Mouse (Mus musculus): ENCODE measurements around the gene Gck.

Gck gene

GRCm38 (mm10) chr11:5949586-5950352, at the start of gene Gck:
Gck (minus strand) TSS chr11:5950081.
- peak; percentile 8 to 33 for DNase-seq

DNA sequence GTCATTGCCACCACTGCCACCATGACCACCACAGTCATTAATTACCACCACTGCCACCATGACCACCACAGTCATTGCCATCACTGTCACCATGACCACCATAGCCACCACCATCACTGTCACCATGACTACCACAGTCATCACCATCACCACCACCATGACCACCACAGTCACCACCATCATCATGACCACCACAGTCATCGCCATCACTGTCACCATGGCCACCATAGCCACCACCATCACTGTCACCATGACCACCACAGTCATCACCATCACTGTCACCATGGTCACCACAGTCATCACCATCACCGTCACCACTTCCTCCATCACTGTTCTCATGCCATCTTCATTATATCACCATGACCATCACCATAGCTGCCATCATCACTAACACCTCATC, 48.6 kb upstream of the Gck start:
- DNase-seq, result no peak

DNA sequence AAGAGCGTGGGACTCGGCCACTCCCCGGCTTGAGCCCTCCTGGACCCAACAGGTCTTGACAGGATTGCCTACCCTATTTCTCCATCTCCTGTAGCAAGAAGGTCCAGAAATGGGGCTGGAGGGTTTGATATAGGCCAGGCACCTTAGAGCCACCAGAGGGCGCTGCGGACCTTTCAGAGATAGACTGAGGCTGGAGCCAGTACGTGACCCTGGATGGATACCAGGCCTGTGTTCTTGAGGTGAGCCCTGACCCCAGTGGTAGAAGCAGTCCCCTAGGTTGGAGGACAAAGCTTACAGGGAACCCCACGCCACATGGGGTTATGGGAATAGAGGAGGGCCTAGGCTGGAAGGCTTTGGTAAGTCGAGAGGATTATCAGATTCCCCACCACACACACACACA, 46.1 kb upstream of the Gck start:
- DNase-seq, result peak; percentile 80 to 81

DNA sequence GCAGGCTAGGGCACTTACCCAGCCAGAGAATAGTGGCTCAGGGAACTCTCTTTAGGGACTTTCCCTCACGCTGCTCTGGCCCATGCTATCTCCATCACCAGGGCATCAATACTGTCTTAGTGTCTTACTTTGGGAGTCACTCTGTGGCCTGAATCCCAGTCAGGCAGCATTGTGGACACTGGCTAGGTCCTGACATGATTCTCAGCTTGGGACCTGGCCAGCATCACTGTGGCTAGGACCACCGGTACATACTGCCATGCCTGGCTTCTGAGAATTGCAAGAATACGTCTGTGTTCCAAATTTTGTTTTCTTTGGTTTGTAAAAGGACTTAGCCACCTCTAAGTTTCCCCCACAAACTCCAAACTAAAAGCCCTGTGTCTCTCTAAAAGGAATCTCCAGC, 45.0 kb upstream of the Gck start:
- DNase-seq, result no peak

DNA sequence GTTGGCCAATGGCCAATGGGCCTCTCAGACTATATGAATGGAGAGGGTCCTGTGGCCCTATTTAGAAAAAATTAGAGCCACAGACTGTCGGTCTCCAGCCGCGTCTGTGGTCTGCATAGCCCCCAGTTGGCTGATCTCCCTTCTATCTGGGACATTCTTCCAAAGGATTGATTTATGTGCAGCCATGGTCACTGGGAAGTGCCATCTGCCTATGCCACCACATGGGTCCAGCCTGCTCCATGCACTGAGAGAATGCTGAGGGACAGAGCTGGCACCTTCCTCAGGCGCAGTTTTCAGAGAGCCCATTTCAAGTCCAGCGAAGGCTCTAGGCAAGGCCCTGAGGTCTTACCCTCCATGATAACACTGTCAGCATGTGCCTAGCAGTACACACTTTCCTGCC, 44.3 kb upstream of the Gck start:
- no peak for DNase-seq

- peak in 1 of 2 experiments; percentile 30 for DNase-seq
Measured at GRCm38 (mm10) chr11:5990910-5991309, 41.0 kb upstream of the Gck start.

DNA sequence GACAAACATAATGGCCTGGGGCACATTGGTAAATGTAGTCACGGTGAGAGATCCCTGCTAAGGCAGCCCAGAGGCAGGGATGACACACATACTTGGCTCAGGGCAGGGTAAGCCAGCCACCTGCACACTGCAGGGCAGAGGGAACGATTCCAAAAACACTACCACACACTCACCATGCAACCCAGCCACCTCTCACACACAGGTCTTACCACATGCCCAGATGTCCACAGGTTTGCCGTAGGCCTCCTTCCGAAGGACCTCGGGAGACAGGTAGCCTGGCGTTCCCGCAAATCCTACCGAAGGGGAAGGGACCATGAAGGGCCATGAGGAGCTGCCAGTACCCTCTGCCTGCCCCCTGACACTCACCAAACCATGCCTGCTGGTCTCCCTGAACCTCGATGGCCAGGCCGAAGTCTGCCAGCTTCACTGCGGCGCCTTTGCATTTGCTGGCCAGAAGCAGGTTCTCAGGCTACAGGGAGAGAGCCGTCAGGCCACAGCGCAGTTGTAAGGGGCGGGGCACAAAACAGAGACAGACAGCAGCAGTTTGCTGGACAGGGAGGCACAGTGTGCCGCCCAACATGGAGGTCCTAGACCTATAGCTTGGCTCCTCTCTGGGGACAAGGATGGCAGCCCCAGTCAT, 40.2 kb upstream of the Gck start:
- no peak for DNase-seq

DNA sequence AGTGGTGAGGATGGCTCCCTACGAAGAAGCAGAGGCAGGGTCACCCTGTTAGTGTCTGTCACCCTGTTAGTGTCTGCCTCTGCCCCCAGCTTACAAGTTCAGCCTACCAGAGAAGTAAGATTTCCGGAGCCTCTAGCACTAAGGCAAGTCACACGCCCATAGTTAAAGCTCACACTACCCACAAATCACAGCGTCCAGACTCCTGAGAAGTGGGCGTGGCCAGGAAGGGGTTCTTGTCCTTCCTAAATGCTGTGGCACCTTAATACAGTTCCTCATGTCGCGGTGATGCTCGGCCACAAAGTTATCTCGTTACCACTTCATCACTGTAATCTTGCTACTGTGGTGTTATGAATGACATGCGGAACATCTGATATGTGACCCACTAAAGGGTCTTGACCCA, 38.2 kb upstream of the Gck start:
- DNase-seq, result no peak

DNA sequence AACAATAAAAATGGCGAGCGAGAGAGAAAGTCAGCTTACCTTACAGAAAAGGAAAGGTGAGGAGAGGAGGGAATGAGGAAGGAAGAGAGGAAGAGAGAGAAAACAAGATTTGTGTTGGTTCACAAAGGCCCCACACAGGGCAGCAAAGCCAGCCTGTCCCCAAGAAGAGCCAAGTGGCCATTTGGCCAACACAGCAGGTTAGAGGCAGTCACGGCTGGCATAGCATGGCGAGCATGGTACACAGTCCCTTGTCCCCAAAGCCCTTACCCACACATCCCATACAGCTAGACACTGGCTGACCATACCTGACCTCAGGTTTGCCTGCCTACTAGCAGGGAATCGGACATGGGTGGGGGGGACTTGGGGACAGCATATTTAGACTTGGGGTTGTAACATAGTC, 33.7 kb upstream of the Gck start:
- no peak for DNase-seq

DNA sequence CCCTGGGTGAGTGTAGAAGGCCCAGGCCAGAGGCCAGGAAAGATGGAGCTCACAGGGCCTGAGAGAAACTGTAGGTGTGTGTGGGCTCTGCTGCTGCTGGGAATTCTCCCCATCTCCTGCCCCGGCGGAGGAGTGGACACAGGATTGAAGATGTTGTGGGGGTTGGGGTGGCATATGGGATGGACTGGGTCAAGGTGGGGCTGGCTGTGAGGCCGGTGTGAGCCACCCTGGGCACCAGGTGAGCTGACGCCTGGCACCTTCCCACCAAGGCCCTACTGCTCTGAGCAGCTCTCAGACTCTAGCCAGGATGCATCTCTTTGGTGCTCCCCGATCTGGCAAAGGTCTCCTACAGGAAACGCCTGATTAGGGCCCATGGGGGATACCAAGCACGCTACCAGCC, 31.4 kb upstream of the Gck start:
- DNase-seq, result no peak

GRCm38 (mm10) chr11:5980561-5980960, 30.7 kb upstream of the Gck start:
- no peak for DNase-seq

GRCm38 (mm10) chr11:5980108-5980507, 30.2 kb upstream of the Gck start:
- DNase-seq, result no peak

DNA sequence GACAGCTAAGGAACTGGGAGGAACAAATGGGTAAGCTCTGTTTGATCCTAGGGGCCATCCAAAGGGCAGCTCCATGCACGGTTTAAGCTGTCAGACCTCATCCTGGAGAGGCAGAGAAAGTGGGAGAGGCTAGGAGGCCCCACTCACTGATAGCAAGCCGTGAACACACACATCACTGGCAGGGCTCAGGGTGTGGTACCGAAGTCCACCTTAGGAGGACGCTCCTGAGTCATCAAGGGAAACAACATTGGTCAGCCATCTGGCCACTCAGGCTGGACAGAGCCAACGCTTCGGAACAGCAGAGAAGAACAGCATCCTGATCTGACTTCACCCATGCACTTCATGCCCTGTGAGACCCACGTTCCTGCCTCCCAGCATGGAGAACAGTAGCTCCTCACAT, 29.2 kb upstream of the Gck start:
- no peak for DNase-seq

DNA sequence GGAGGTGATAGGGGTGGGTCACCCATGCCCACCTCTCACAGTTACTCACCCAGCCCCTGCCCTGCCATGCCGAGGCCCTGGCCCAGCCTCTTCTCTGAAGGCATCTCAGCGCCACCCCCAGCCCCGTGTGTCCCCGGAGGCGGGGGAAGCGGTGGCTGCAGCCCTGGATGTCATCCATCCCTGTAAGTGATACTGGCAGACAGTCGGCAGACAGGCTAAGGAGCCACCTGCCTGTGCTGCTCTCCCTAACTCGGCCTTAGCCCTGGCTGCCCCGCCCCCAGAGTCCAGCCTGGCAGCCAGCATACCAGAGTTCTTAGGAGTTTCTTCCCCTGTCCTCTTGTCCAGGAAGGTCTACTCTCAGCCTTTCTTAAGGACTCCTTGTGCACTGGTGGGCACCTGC, 26.2 kb upstream of the Gck start:
- no peak for DNase-seq

- DNase-seq, result no peak
Measured at GRCm38 (mm10) chr11:5975068-5975467, 25.2 kb upstream of the Gck start.

- DNase-seq, result no peak
Measured at GRCm38 (mm10) chr11:5974053-5974452, 24.2 kb upstream of the Gck start.

DNA sequence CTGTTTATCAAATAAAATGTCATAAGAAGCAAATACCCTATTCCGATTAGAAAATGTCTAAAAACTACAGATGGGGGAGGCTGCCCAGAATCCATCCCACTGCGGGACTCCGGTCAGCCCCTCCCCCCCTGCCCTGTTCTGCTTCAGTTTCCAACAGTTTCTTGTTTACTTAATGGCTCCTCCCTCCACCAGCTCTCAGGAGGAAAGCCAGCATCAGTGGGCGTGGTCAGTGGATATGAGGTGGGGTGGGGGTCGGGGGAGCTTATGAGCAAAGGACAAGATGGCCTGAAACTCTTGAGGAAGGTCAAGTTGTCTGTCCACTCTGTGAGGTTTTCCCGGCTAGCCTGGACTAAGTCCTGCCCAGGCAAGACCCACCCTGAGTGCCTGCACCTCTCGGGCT, 23.3 kb upstream of the Gck start:
- DNase-seq, result no peak

DNA sequence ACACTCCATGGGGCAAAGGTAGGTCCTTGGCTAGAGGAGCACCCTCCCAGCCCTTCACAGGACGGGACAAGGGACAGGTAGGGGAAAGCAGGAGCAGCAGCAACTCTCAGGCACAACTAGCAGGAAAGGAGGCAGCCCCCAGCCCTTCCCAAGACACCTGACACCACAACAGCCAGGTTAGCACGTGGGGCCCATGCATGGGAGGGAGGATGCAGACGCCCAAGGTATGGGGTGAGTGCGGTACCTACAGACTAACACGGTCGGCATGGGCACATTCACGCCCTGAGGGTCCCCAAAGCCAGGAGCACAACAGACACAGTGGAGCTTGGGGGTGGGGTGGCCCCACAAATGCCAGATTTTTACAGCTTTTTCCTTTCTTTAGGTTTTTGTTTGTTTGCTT, 21.3 kb upstream of the Gck start:
- DNase-seq, result no peak

DNA sequence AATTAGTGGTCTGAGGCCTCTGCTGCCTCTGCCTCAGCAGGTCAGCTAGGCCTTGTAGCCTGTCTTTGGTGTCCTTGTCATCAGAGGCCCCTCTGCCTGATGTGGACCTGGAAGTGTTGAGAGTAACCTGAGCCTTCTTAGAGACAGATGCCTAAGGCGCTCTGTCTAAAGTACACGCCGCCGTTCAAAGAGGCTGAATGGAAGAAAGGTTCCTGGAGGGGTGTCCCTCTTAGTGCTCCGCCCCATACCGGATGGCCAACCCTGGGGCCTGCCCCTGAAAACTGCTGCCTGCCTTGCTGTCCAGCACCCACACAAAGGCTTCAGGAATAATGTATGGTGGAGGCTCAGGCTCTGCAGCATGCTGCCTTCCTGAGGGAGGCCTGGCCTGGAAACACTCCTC, 18.3 kb upstream of the Gck start:
- DNase-seq, result no peak

DNA sequence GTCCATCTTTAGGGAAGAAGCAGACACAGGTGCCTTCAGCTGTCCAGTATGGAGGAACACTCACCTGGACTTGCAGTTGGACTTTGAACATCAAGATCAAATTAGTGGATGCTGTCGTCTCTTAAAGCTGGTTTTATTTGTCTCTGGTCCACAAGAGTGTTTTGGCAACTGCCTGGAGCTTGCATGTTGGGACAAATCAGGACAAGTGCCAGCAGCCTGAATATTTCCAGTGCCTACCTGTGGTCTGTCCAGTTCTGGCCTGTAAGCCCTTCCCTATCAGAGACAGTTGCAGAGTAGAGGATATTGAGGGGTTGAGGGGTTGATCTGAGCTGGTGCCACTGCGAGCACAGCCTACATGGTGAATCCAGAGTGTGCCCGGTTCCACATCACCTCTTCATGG, 16.9 kb upstream of the Gck start:
- DNase-seq, result no peak

- DNase-seq, result no peak
Measured at GRCm38 (mm10) chr11:5965865-5966264, 16.0 kb upstream of the Gck start.

- DNase-seq, result no peak
Measured at GRCm38 (mm10) chr11:5960051-5960450, 10.2 kb upstream of the Gck start.

DNA sequence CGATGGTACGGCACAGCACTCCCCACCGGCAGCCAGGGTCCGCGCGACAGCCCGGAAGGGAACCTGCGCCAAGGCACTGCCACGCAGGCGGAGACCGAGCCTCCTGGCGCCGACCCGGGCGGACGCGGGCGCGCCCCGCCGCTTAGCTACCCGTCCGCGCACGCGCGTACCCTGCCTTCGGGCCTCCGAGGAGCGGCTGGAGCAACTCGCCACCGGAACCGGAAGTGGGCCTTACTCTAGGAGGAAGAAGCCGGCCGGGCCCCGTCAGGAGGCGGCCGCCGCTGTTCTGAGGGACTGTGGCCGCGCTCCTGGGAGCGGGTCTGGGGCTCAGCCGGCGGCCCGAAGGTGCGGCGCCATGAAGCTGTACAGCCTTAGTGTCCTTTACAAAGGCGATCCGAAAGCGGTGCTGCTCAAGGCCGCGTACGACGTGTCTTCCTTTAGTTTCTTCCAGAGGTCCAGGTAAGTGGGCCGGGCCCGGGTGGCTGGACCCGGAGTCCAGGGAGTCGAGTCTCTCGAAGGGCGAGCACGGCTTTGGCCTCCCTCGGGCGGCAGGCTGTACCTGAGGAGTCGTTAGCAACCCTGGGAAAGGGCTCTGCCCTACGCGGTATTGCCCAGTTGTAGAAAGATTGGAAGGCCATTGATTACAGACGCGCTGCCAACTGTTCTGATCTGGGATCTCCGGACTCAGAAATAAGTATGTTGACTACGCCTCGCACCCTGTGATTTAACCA, 5.8 kb upstream of the Gck start, which contains the start of gene Ykt6:
TSS of gene Ykt6 (plus strand) at position 148 of the 731 bp plus-strand sequence.
- peak; percentile 97 to 98 for DNase-seq

DNA sequence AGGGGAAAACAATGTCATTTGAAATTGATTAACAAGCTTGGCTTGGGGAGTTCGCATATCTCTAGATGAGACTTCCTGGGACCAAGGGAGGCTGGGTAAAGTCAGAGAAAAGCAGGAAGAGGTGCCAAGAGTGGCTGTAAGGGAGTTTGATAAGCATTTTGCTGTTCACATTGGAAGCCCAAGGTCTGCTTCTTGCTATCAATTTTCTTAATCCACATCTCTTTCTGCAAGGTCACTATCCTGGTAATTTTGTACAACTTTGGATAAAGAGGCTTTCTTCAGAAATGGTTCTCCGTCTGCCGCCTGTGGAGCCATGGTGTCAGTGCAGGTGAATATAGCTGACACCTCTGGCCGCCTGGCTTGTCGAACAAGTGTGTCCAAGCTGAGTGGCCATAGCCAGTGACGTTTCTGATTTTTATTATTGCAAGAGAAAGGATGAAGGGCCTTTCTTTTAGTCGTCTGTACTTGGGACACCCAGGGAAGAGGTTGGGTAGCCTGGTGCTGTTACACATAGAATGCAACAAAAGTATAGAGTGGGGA, 5.2 kb upstream of the Gck start:
- peak; percentile 53 for DNase-seq

All from lung, adult 18-20 months (tissue).